Mouse (Mus musculus) heart, embryonic 15.5 days (tissue): Measurements from ENCODE around the gene Polrmt. TPM values are rescaled to one million over a fixed set of nuclear protein-coding genes. Genes with fewer than 3 reads are reported as not detected.

Source experiments
- ATAC-seq: fragments of 200-750 bp; cut with Nextera tagmentation; replicated peaks from 2 replicates; pipeline ENCODE4 v1.8.0; 2017; ENCODE audit warnings: low read depth, moderate TSS enrichment; ENCODE audit not compliant: insufficient number of reproducible peaks, insufficient read depth, low FRiP score
- H3K27ac ChIP-seq: fragments of 300-500 bp; sonication (generic); 2 replicates; pipeline ENCODE4 v1.5.1; 2015; ENCODE audit warnings: mild to moderate bottlenecking, inconsistent platforms
- H3K27me3 ChIP-seq: fragments of 300-500 bp; sonication (generic); 2 replicates; pipeline ENCODE4 v1.6.1; 2015; ENCODE audit warnings: inconsistent platforms
- H3K36me3 ChIP-seq: fragments of 300-500 bp; sonication (generic); 2 replicates; pipeline ENCODE4 v1.6.1; 2015; ENCODE audit warnings: mild to moderate bottlenecking, inconsistent platforms
- H3K4me1 ChIP-seq: fragments of 300-500 bp; sonication (generic); replicated peaks from 2 replicates; pipeline ENCODE4 v1.6.1; 2015; ENCODE audit warnings: inconsistent platforms
- H3K4me2 ChIP-seq: fragments of 300-500 bp; sonication (generic); 2 replicates; pipeline ENCODE4 v1.6.1; 2015; ENCODE audit warnings: inconsistent platforms, mild to moderate bottlenecking, moderate library complexity
- H3K4me3 ChIP-seq: fragments of 300-500 bp; sonication (generic); 2 replicates; pipeline ENCODE4 v1.5.1; 2015; ENCODE audit warnings: mild to moderate bottlenecking, inconsistent platforms
- H3K9ac ChIP-seq: fragments of 300-500 bp; sonication (generic); 2 replicates; pipeline ENCODE4 v1.6.1; 2015; ENCODE audit warnings: mild to moderate bottlenecking, inconsistent platforms
- H3K9me3 ChIP-seq: fragments of 300-500 bp; sonication (generic); replicated peaks from 2 replicates; pipeline ENCODE4 v1.6.1; 2016; ENCODE audit warnings: inconsistent platforms
- WGBS: fragments of 180-500 bp; shearing (Covaris S2); methylation state at CpG from one replicate; pipeline ENCODE4 v1.1.7; 2015; ENCODE audit warnings: mixed read lengths; 5-methylcytosine and 5-hydroxymethylcytosine counted together
- polyA plus RNA-seq: library from polyadenylated mRNA; unstranded; fragments of >200 nt; fragmentation: Nextera tagmentation; extraction: Ambion mirVana; gene quantifications from 2 replicates; pipeline ENCODE4 v1.2.1, GENCODE M21; 2015

The Polrmt gene
- polyA plus RNA-seq, 1 experiment from 2014 or later: 30.0 TPM

GRCm38 (mm10) chr10:79783920-79784800 lies 37.8 kb upstream of the Polrmt start:
- no peaks in the 10 kb centered on the region for H3K36me3 ChIP-seq
- 41% methylated on average over 27 of the region's 27 CpGs for WGBS
- H3K9ac ChIP-seq: no peak overlapping the region
- H3K4me2 ChIP-seq: no peak overlapping the region
- peaks cover 19% of the 10 kb centered on the region for H3K4me1 ChIP-seq
- H3K27ac ChIP-seq: no peak overlapping the region
- ATAC-seq: no peak
- H3K9me3 ChIP-seq: no peaks in the 10 kb centered on the region
- peaks cover 27% of the 10 kb centered on the region; the same call in 1 of the 2 replicates for H3K27me3 ChIP-seq
- H3K4me3 ChIP-seq: no peak overlapping the region

- 61% methylated on average over 7 of the region's 7 CpGs for WGBS
- Histone ChIP-seq H3K36me3 (no peaks in the 10 kb centered on the region), H3K4me3 (no peak overlapping the region), H3K27ac (no peak overlapping the region), H3K9ac (no peak overlapping the region), H3K9me3 (no peaks in the 10 kb centered on the region), H3K4me2 (no peak overlapping the region), H3K4me1 (peaks cover 30% of the 10 kb centered on the region), H3K27me3 (peaks cover 27% of the 10 kb centered on the region; the same call in 1 of the 2 replicates)
- ATAC-seq: no peak
Measured at GRCm38 (mm10) chr10:79783050-79783449, 36.7 kb upstream of the Polrmt start.

- H3K36me3 ChIP-seq: no peaks in the 10 kb centered on the region
- H3K4me3 ChIP-seq: no peak overlapping the region
- H3K4me2 ChIP-seq: no peak overlapping the region
- peaks cover 41% of the 10 kb centered on the region for H3K4me1 ChIP-seq
- H3K27me3 ChIP-seq: peaks cover 27% of the 10 kb centered on the region; the same call in 1 of the 2 replicates
- 66% methylated on average over 5 of the region's 5 CpGs for WGBS
- H3K9ac ChIP-seq: no peak overlapping the region
- no peaks in the 10 kb centered on the region for H3K9me3 ChIP-seq
- H3K27ac ChIP-seq: no peak overlapping the region
- ATAC-seq: no peak
Measured at GRCm38 (mm10) chr10:79781956-79782355, 35.6 kb upstream of the Polrmt start.

GRCm38 (mm10) chr10:79781139-79781538 lies 34.8 kb upstream of the Polrmt start:
- H3K4me1 ChIP-seq: peaks cover 44% of the 10 kb centered on the region
- no peak overlapping the region for H3K9ac ChIP-seq
- H3K4me3 ChIP-seq: peak overlapping the region; percentile 52
- peaks cover 27% of the 10 kb centered on the region; the same call in 1 of the 2 replicates for H3K27me3 ChIP-seq
- H3K27ac ChIP-seq: no peak overlapping the region
- no peak for ATAC-seq
- 35% methylated on average over 21 of the region's 21 CpGs for WGBS
- no peaks in the 10 kb centered on the region for H3K9me3 ChIP-seq
- H3K36me3 ChIP-seq: no peaks in the 10 kb centered on the region
- peak overlapping the region; percentile 84 for H3K4me2 ChIP-seq

GRCm38 (mm10) chr10:79780664-79781015 lies 34.3 kb upstream of the Polrmt start:
- Histone ChIP-seq H3K4me3 (peak overlapping the region; percentile 52), H3K4me1 (peaks cover 44% of the 10 kb centered on the region), H3K9me3 (no peaks in the 10 kb centered on the region), H3K27ac (no peak overlapping the region), H3K36me3 (no peaks in the 10 kb centered on the region), H3K27me3 (peaks cover 27% of the 10 kb centered on the region; the same call in 1 of the 2 replicates), H3K9ac (peak overlapping the region; percentile 47; the same call in 1 of the 2 replicates), H3K4me2 (peak overlapping the region; percentile 84)
- 2% methylated on average over 13 of the region's 13 CpGs for WGBS
- peak; percentile 53 for ATAC-seq

GRCm38 (mm10) chr10:79779784-79780663 lies 33.6 kb upstream of the Polrmt start:
- Histone ChIP-seq H3K9ac (peak overlapping the region; percentile 47; the same call in 1 of the 2 replicates), H3K36me3 (no peaks in the 10 kb centered on the region), H3K9me3 (no peaks in the 10 kb centered on the region), H3K27me3 (peaks cover 27% of the 10 kb centered on the region; the same call in 1 of the 2 replicates), H3K4me2 (peak overlapping the region; percentile 84), H3K27ac (no peak overlapping the region), H3K4me3 (peak overlapping the region; percentile 52), H3K4me1 (peaks cover 44% of the 10 kb centered on the region)
- ATAC-seq: peak; percentile 84
- WGBS: 2% methylated on average over 55 of the region's 55 CpGs

GRCm38 (mm10) chr10:79779193-79779592 lies 32.8 kb upstream of the Polrmt start:
- no peak overlapping the region for H3K4me3 ChIP-seq
- ATAC-seq: no peak
- H3K4me1 ChIP-seq: peaks cover 44% of the 10 kb centered on the region
- H3K27ac ChIP-seq: no peak overlapping the region
- no peaks in the 10 kb centered on the region for H3K9me3 ChIP-seq
- no peaks in the 10 kb centered on the region for H3K36me3 ChIP-seq
- peaks cover 20% of the 10 kb centered on the region; the same call in 1 of the 2 replicates for H3K27me3 ChIP-seq
- H3K9ac ChIP-seq: 0 out of 2 replicates have a peak overlapping the region, but pooled peaks have one; percentile 8
- 17% methylated on average over 2 of the region's 2 CpGs for WGBS
- H3K4me2 ChIP-seq: 0 out of 2 replicates have a peak overlapping the region, but pooled peaks have one; percentile 84

GRCm38 (mm10) chr10:79778006-79778405 lies 31.6 kb upstream of the Polrmt start:
- H3K36me3 ChIP-seq: no peaks in the 10 kb centered on the region
- peaks cover 44% of the 10 kb centered on the region for H3K4me1 ChIP-seq
- peak overlapping the region; percentile 56 for H3K4me3 ChIP-seq
- H3K9ac ChIP-seq: no peak overlapping the region; the same call in 1 of the 2 replicates
- WGBS: 4% methylated on average over 15 of the region's 15 CpGs
- peak overlapping the region; percentile 84 for H3K4me2 ChIP-seq
- ATAC-seq: peak; percentile 61
- H3K9me3 ChIP-seq: no peaks in the 10 kb centered on the region
- peaks cover 19% of the 10 kb centered on the region; the same call in 1 of the 2 replicates for H3K27me3 ChIP-seq
- peak overlapping the region; percentile 76 for H3K27ac ChIP-seq

- Histone ChIP-seq H3K9ac (peak within 1 kb of the TSS; percentile 58), H3K4me3 (peak within 1 kb of the TSS; percentile 56), H3K27ac (peak within 1 kb of the TSS; percentile 76), H3K4me2 (peak within 1 kb of the TSS; percentile 84), H3K36me3 (no peaks in the 10 kb centered on the region), H3K9me3 (no peaks in the 10 kb centered on the region), H3K27me3 (peaks cover 14% of the 10 kb centered on the region; the same call in 1 of the 2 replicates), H3K4me1 (peaks cover 44% of the 10 kb centered on the region)
- WGBS: 4% methylated on average over 39 of the region's 39 CpGs
- no peak for ATAC-seq
Measured at GRCm38 (mm10) chr10:79777103-79777531, 30.7 kb upstream of the Polrmt start, which contains the start of gene Fstl3. TSS of gene Fstl3 (plus strand) at chr10:79777272.

GRCm38 (mm10) chr10:79774486-79775279 lies 28.3 kb upstream of the Polrmt start:
- Histone ChIP-seq H3K4me1 (peaks cover 30% of the 10 kb centered on the region), H3K4me2 (no peak overlapping the region), H3K9me3 (no peaks in the 10 kb centered on the region), H3K27me3 (0 out of 2 replicates have a peak, but pooled peaks cover 2% of the 10 kb centered on the region), H3K27ac (no peak overlapping the region), H3K4me3 (no peak overlapping the region), H3K9ac (no peak overlapping the region), H3K36me3 (no peaks in the 10 kb centered on the region)
- no peak for ATAC-seq
- WGBS: 61% methylated on average over 5 of the region's 5 CpGs
